Mouse (Mus musculus) testis, postnatal 14 days (tissue): ENCODE data around the gene Olfr8.
"Not testable (repeated sequence)": the region's sequence is repeated elsewhere in the genome, so short reads cannot be mapped to it uniquely, and the experiment has no call there.

ENCODE experiments used
- DNase-seq: peaks from one replicate; pipeline ENCODE4 v3.0.0; 2021; ENCODE audit warnings: low spot score

The Olfr8 gene

DNA sequence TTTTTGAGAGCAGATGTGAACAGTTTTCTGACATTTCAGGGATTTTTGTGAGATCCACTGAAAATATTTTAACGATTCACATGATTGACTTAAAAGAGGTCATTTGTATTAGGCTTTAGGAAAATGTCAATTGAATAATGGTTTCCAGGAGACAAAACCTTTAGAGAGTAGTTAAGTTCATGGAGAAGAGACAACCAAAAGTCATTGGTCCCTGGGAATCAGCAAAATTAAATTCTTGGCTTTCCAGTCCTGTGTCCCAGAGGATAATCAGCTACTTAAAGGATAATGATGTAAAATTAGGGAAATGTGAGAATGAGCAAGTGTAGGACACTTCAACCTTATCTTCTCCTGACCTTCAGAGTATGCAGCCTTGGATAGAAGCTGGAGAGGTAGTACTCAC is at the start of gene Olfr8:
TSS of gene Olfr8 (plus strand) at position 301 of the 400 bp plus-strand sequence.
- not testable (repeated sequence) for DNase-seq

DNA sequence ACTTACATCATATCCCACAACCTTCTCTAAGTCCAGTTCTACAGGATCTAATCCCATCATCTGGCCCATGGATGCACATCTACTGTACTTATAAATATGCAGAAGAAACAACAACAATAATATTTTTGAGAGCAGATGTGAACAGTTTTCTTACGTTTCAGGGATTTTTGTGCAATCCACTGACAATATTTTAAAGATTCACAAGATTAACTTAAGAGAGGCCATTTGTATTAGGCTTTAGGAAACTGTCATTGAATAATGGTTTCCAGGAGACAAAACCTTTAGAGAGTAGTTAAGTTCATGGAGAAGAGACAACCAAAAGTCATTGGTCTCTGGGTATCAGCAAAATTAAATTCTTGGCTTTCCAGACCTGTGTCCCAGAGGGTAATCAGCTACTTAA is 37.6 kb upstream of the Olfr8 start, which contains the start of gene Olfr1354:
TSS of gene Olfr1354 (plus strand) at position 301 of the 400 bp plus-strand sequence.
- DNase-seq: not testable (repeated sequence)

DNA sequence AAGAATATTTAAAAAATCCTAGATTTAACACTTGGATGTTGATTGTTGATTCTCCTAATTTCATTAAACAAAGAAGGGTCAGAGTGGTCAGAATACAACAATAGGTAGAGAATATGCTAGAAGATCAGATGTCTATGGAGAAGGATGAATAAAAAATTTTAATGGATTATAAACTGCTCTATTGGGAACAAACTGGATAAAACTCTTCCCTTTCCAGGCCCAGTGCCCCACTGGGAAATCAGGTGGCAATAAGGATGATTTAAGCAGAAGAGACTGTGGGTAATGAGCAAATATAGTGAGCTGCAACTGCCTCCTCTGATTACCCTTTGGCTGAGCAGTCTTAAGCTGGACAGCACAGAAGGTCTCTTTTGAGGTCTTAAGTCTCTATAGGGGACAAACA is 12.6 kb downstream of the Olfr8 start, which contains the start of gene Olfr1353:
TSS of gene Olfr1353 (plus strand) at position 301 of the 400 bp plus-strand sequence.
- not testable (repeated sequence) for DNase-seq

DNA sequence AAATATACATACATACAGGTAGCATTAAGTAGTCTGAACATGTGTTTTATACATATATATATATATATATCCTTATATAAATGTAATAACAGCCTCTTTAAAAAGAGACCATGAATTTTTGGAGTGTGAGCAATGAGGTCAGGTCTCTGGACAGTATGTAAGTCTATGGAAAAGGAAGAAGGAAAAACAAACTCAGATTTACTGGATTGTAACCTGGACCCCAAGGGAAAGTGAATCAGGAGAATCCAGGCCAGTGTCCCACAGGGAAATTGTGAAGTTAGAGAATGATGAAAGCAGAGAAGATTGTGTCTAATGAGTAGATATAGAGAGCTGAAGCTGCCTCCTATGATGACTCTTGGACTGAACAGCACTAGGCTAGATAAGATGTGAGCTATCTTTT is 30.3 kb downstream of the Olfr8 start, which contains the start of gene Olfr1352:
TSS of gene Olfr1352 (plus strand) at position 301 of the 400 bp plus-strand sequence.
- no peak for DNase-seq
